Mouse (Mus musculus): Measurements from ENCODE around the gene Abca4. TPM values are rescaled to one million over a fixed set of nuclear protein-coding genes. Genes with fewer than 3 reads are reported as not detected.

Abca4 gene
- polyA plus RNA-seq, 1 experiment = 1.7 TPM

DNA sequence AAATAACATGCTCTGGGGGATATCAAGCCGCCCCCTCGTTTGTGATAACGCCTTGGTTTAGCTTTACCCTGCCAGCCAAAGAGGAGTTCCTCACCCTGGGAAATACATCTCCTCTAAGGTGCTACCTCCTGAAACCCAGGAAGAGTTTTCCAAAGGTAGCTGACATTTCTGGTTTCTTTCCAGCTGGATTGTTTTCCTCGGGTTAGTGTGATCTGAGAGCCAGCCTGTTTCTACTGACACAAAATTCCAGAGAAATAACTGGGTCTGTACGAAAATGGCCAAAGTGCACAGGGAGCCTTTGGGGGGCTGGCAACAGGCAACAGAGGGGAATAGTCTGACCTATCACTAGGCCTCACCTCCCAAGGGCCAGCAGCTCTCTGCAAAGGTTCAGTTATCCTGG, 10.0 kb upstream of the Abca4 start:
- Histone ChIP-seq H3K4me2 (ENCODE audit: low read depth) (no peak overlapping the region), H3ac (ENCODE audit: control insufficient read depth, insufficient read length) (no peak overlapping the region), H3K27me3 (ENCODE audit: control insufficient read depth, insufficient read depth, insufficient read length) (no peaks in the 10 kb centered on the region), H3K4me3 (no peak overlapping the region), H3K79me2 (ENCODE audit: control insufficient read depth, insufficient read depth) (no peaks in the 10 kb centered on the region), H3K36me3 (ENCODE audit: control insufficient read depth, insufficient read depth) (no peaks in the 10 kb centered on the region)
- TF ChIP-seq POLR2AphosphoS2 (IDR thresholded peaks at IDR 0.05; ENCODE audit: insufficient read length, low read depth) (no peak), TCF3 (IDR thresholded peaks at IDR 0.05; ENCODE audit: insufficient read length, low read depth) (no peak), MAX (IDR thresholded peaks at IDR 0.05; ENCODE audit: low read depth) (no peak), CEBPB (IDR thresholded peaks at IDR 0.05; ENCODE audit: insufficient read depth, poor library complexity, severe bottlenecking) (no peak)

DNA sequence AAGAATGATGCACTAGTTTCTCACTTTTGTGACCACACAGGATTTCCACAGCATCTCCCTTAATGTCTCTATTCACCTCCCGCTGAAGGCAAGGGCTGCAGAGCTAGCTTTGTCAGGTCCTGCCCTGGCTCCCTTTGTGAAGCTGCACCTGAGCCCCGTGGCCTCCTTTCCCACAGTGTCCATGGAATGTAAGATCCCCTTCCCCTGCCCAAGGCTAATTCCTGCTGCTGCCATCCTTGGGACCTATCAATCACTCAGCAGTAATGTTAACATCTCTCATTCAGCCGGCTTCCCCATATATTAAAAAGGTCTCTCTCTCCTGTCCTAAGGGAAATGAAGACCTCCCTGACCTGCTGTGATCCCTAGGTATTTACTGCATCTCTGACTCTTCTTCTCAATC, 9.2 kb upstream of the Abca4 start:
- no peak overlapping the region for H3K4me3 ChIP-seq
- no peak for TF ChIP-seq POLR2AphosphoS2 (IDR thresholded peaks at IDR 0.05; ENCODE audit: insufficient read length, low read depth)
- no peak for TF ChIP-seq MAX (IDR thresholded peaks at IDR 0.05; ENCODE audit: low read depth)
- TF ChIP-seq MYOG (IDR thresholded peaks at IDR 0.05; ENCODE audit: control insufficient read depth in 1 of 3, insufficient read depth in 1 of 3, insufficient read length in 2 of 3, low read depth in 2 of 3) = no peak
- no peak for TF ChIP-seq MYOD1 (IDR thresholded peaks at IDR 0.05; ENCODE audit: control insufficient read depth in 1 of 3, insufficient read length in 2 of 3, low read depth in 2 of 3)
- no peak for TF ChIP-seq SRF (IDR thresholded peaks at IDR 0.05; ENCODE audit: control insufficient read depth, insufficient read length, low read depth)
- no peak for TF ChIP-seq CEBPB (IDR thresholded peaks at IDR 0.05; ENCODE audit: insufficient read depth, poor library complexity, severe bottlenecking)
- TF ChIP-seq USF1 (IDR thresholded peaks at IDR 0.05; ENCODE audit: low read depth) = no peak
- no peak for TF ChIP-seq POLR2A (IDR thresholded peaks at IDR 0.05; ENCODE audit: insufficient read length, low read depth)
- no peak for TF ChIP-seq REST (IDR thresholded peaks at IDR 0.05; ENCODE audit: insufficient read depth, insufficient read length)
- no peak for TF ChIP-seq TCF3 (IDR thresholded peaks at IDR 0.05; ENCODE audit: insufficient read length, low read depth)
- no peak for TF ChIP-seq TCF12 (IDR thresholded peaks at IDR 0.05; ENCODE audit: insufficient read depth, poor library complexity, severe bottlenecking)
- TF ChIP-seq E2F4 (IDR thresholded peaks at IDR 0.05; ENCODE audit: insufficient read depth) = no peak
- H3K36me3 ChIP-seq (ENCODE audit: control insufficient read depth, insufficient read depth) = no peaks in the 10 kb centered on the region
- no peaks in the 10 kb centered on the region for H3K27me3 ChIP-seq (ENCODE audit: control insufficient read depth, insufficient read depth, insufficient read length)
- no peaks in the 10 kb centered on the region for H3K79me2 ChIP-seq (ENCODE audit: control insufficient read depth, insufficient read depth)
- H3ac ChIP-seq (ENCODE audit: control insufficient read depth, insufficient read length) = no peak overlapping the region
- no peak overlapping the region for H3K4me2 ChIP-seq (ENCODE audit: low read depth)

DNA sequence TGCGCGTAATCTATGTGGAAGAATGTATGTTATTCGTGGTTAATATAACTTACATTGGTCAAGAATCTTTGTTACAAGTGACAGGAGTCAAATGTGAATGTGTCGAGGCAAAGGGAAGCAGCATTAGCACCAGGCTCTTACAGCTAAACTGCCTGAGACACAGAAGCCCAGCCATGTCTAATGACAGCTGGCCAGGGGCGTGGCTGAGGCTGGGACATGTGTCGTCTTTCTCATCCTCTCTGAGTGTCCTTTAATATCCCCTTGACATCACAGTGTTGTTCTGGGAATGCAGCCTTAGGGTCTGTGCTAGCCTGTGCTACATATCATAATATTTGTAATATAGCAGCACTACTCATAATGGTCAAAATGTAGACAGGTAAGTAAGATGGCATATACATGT, 3.7 kb upstream of the Abca4 start:
- H3K4me2 ChIP-seq (ENCODE audit: low read depth) = no peak overlapping the region
- no peaks in the 10 kb centered on the region for H3K36me3 ChIP-seq (ENCODE audit: control insufficient read depth, insufficient read depth)
- no peaks in the 10 kb centered on the region for H3K79me2 ChIP-seq (ENCODE audit: control insufficient read depth, insufficient read depth)
- no peak overlapping the region for H3K4me3 ChIP-seq
- H3K27me3 ChIP-seq (ENCODE audit: control insufficient read depth, insufficient read depth, insufficient read length) = no peaks in the 10 kb centered on the region
- peak in 2 of 3 experiments; percentile 44 to 85 for TF ChIP-seq MYOD1 (IDR thresholded peaks at IDR 0.05; ENCODE audit: control insufficient read depth in 1 of 3, insufficient read length in 2 of 3, low read depth in 2 of 3)
- no peak for TF ChIP-seq E2F4 (IDR thresholded peaks at IDR 0.05; ENCODE audit: insufficient read depth)
- no peak for TF ChIP-seq TCF12 (IDR thresholded peaks at IDR 0.05; ENCODE audit: insufficient read depth, poor library complexity, severe bottlenecking)
- TF ChIP-seq SRF (IDR thresholded peaks at IDR 0.05; ENCODE audit: control insufficient read depth, insufficient read length, low read depth) = no peak
- TF ChIP-seq CEBPB (IDR thresholded peaks at IDR 0.05; ENCODE audit: insufficient read depth, poor library complexity, severe bottlenecking) = no peak
- TF ChIP-seq MYOG (IDR thresholded peaks at IDR 0.05; ENCODE audit: control insufficient read depth in 1 of 3, insufficient read depth in 1 of 3, insufficient read length in 2 of 3, low read depth in 2 of 3) = peak; percentile 29 to 91 (median 81)
- no peak overlapping the region for H3ac ChIP-seq (ENCODE audit: control insufficient read depth, insufficient read length)

DNA sequence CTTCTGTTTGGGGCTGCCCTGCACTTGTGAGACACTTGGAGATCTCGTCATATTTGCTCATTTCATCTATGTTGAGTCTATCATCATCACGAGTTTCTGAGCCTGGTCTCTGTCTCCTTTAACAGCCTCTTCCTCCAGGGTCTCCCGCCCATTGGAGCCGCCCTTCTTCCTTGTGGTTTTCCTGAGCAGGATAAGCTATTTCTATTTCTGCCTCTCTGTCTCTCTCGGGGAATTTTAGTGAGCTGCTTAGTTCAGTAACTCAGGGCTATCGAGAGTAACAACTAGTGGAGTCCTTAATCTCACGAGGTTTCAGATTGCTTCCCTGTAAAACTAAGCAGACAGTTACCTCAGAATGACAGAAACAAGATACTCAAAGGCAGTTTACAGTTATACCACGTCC, 1.1 kb upstream of the Abca4 start:
- no peak overlapping the region for H3ac ChIP-seq (ENCODE audit: control insufficient read depth, insufficient read length)
- no peaks in the 10 kb centered on the region for H3K36me3 ChIP-seq (ENCODE audit: control insufficient read depth, insufficient read depth)
- TF ChIP-seq SRF (IDR thresholded peaks at IDR 0.05; ENCODE audit: control insufficient read depth, insufficient read length, low read depth) = no peak
- no peak for TF ChIP-seq USF1 (IDR thresholded peaks at IDR 0.05; ENCODE audit: low read depth)
- TF ChIP-seq MYOD1 (IDR thresholded peaks at IDR 0.05; ENCODE audit: control insufficient read depth in 1 of 3, insufficient read length in 2 of 3, low read depth in 2 of 3) = no peak
- TF ChIP-seq E2F4 (IDR thresholded peaks at IDR 0.05; ENCODE audit: insufficient read depth) = no peak
- TF ChIP-seq TCF12 (IDR thresholded peaks at IDR 0.05; ENCODE audit: insufficient read depth, poor library complexity, severe bottlenecking) = no peak
- no peak for TF ChIP-seq POLR2AphosphoS2 (IDR thresholded peaks at IDR 0.05; ENCODE audit: insufficient read length, low read depth)
- TF ChIP-seq CEBPB (IDR thresholded peaks at IDR 0.05; ENCODE audit: insufficient read depth, poor library complexity, severe bottlenecking) = no peak
- no peak for TF ChIP-seq MYOG (IDR thresholded peaks at IDR 0.05; ENCODE audit: control insufficient read depth in 1 of 3, insufficient read depth in 1 of 3, insufficient read length in 2 of 3, low read depth in 2 of 3)
- no peak for TF ChIP-seq REST (IDR thresholded peaks at IDR 0.05; ENCODE audit: insufficient read depth, insufficient read length)
- TF ChIP-seq MAX (IDR thresholded peaks at IDR 0.05; ENCODE audit: low read depth) = no peak
- TF ChIP-seq POLR2A (IDR thresholded peaks at IDR 0.05; ENCODE audit: insufficient read length, low read depth) = no peak
- no peak for TF ChIP-seq TCF3 (IDR thresholded peaks at IDR 0.05; ENCODE audit: insufficient read length, low read depth)
- peak overlapping the region; percentile 76 for H3K4me2 ChIP-seq (ENCODE audit: low read depth)
- no peak overlapping the region for H3K4me3 ChIP-seq
- no peaks in the 10 kb centered on the region for H3K27me3 ChIP-seq (ENCODE audit: control insufficient read depth, insufficient read depth, insufficient read length)
- no peaks in the 10 kb centered on the region for H3K79me2 ChIP-seq (ENCODE audit: control insufficient read depth, insufficient read depth)

DNA sequence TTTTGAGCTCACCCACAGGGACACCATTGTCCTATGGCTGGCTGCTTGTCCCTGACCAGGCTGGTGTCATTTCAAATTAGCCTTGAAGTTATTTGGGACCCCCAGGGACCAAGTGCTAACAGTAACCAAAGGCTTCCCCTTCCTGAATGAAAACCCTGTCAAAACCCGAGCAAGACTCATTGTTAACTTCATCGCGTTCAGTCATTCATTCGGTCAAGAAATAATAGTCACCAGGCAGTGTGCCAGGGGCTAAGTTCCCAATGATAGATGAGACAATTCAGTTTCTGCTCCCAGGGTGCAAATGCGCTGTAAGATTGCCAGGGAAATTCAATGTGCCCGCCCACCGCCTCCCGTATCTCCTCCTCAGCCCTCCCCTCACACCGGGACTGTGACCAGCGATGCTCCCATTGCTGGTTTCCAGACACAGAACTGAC, 2.0 kb downstream of the Abca4 start:
- no peak overlapping the region for H3K4me2 ChIP-seq (ENCODE audit: low read depth)
- no peaks in the 10 kb centered on the region for H3K36me3 ChIP-seq (ENCODE audit: control insufficient read depth, insufficient read depth)
- TF ChIP-seq MYOD1 (IDR thresholded peaks at IDR 0.05; ENCODE audit: control insufficient read depth in 1 of 3, insufficient read length in 2 of 3, low read depth in 2 of 3) (no peak), POLR2A (IDR thresholded peaks at IDR 0.05; ENCODE audit: insufficient read length, low read depth) (no peak), TCF12 (IDR thresholded peaks at IDR 0.05; ENCODE audit: insufficient read depth, poor library complexity, severe bottlenecking) (no peak), TCF3 (IDR thresholded peaks at IDR 0.05; ENCODE audit: insufficient read length, low read depth) (no peak), POLR2AphosphoS2 (IDR thresholded peaks at IDR 0.05; ENCODE audit: insufficient read length, low read depth) (no peak), MYOG (IDR thresholded peaks at IDR 0.05; ENCODE audit: control insufficient read depth in 1 of 3, insufficient read depth in 1 of 3, insufficient read length in 2 of 3, low read depth in 2 of 3) (no peak), CEBPB (IDR thresholded peaks at IDR 0.05; ENCODE audit: insufficient read depth, poor library complexity, severe bottlenecking) (no peak), E2F4 (IDR thresholded peaks at IDR 0.05; ENCODE audit: insufficient read depth) (no peak), MAX (IDR thresholded peaks at IDR 0.05; ENCODE audit: low read depth) (no peak), SRF (IDR thresholded peaks at IDR 0.05; ENCODE audit: control insufficient read depth, insufficient read length, low read depth) (no peak), USF1 (IDR thresholded peaks at IDR 0.05; ENCODE audit: low read depth) (no peak), REST (IDR thresholded peaks at IDR 0.05; ENCODE audit: insufficient read depth, insufficient read length) (no peak)

More for the DNA sequence above, 2.0 kb downstream of the Abca4 start:
- H3ac ChIP-seq (ENCODE audit: control insufficient read depth, insufficient read length) = no peak overlapping the region
- no peak overlapping the region for H3K4me3 ChIP-seq
- no peaks in the 10 kb centered on the region for H3K79me2 ChIP-seq (ENCODE audit: control insufficient read depth, insufficient read depth)
- H3K27me3 ChIP-seq (ENCODE audit: control insufficient read depth, insufficient read depth, insufficient read length) = no peaks in the 10 kb centered on the region

All from myocyte (in vitro differentiated cells).